Mouse (Mus musculus) embryonic facial prominence, embryonic 11.5 days (tissue): ENCODE measurements around the gene Btbd35f26. TPM values are rescaled to one million over a fixed set of nuclear protein-coding genes. Genes with fewer than 3 reads are reported as not detected.
"Not testable (repeated sequence)": the region's sequence is repeated elsewhere in the genome, so short reads cannot be mapped to it uniquely, and the experiment has no call there.

Source experiments
- ATAC-seq: fragments of 200-750 bp; cut with Nextera tagmentation; replicated peaks from 2 replicates; pipeline ENCODE4 v1.8.0; 2017; ENCODE audit warnings: low read depth; ENCODE audit not compliant: insufficient number of reproducible peaks, low FRiP score, low TSS enrichment
- DNase-seq: peaks from one replicate; pipeline ENCODE4 v3.0.0-alpha.2; 2015; ENCODE audit warnings: low spot score
- H3K27ac ChIP-seq: fragments of 300-500 bp; sonication (generic); replicated peaks from 2 replicates; pipeline ENCODE4 v1.5.1; 2014; ENCODE audit warnings: mild to moderate bottlenecking, low read depth, low read length, control low read depth
- H3K27me3 ChIP-seq: fragments of 300-500 bp; sonication (generic); 2 replicates; pipeline ENCODE4 v1.6.1; 2014; ENCODE audit warnings: mild to moderate bottlenecking, low read length, moderate library complexity, mixed read lengths; ENCODE audit not compliant: control insufficient read depth, insufficient read depth
- H3K36me3 ChIP-seq: fragments of 300-500 bp; sonication (generic); replicated peaks from 2 replicates; pipeline ENCODE4 v1.6.1; 2014; ENCODE audit warnings: low read depth, mild to moderate bottlenecking, low read length, moderate library complexity, mixed read lengths; ENCODE audit not compliant: control insufficient read depth, insufficient read depth
- H3K4me1 ChIP-seq: fragments of 300-500 bp; sonication (generic); 2 replicates; pipeline ENCODE4 v1.6.1; 2014; ENCODE audit warnings: low read length, mixed read lengths; ENCODE audit not compliant: control insufficient read depth, insufficient read depth
- H3K4me2 ChIP-seq: fragments of 300-500 bp; sonication (generic); 2 replicates; pipeline ENCODE4 v1.6.1; 2014; ENCODE audit warnings: low read depth, mild to moderate bottlenecking, control low read depth, low read length, moderate library complexity
- H3K4me3 ChIP-seq: fragments of 300-500 bp; sonication (generic); 2 replicates; pipeline ENCODE4 v1.5.1; 2014; ENCODE audit warnings: low read depth, low read length, control low read depth
- H3K9ac ChIP-seq: fragments of 300-500 bp; sonication (generic); replicated peaks from 2 replicates; pipeline ENCODE4 v1.6.1; 2014; ENCODE audit warnings: mild to moderate bottlenecking, control low read depth, low read length
- H3K9me3 ChIP-seq: fragments of 300-500 bp; sonication (generic); replicated peaks from 2 replicates; pipeline ENCODE4 v1.6.1; 2016; ENCODE audit warnings: mild to moderate bottlenecking, low read length, inconsistent platforms, mixed read lengths; ENCODE audit not compliant: control insufficient read depth
- WGBS: fragments of 180-500 bp; shearing (Covaris S2); extraction: QIAGEN DNeasy Blood & Tissue Kit; methylation state at CpG from one replicate; pipeline ENCODE4 v1.1.7; 2014; 5-methylcytosine and 5-hydroxymethylcytosine counted together
- polyA plus RNA-seq: library from polyadenylated mRNA; unstranded; fragments of >200 nt; fragmentation: Nextera tagmentation; extraction: Ambion mirVana; gene quantifications from 2 replicates; pipeline ENCODE4 v1.2.1, GENCODE M21; 2014

Gene Btbd35f26
- not detected in 2 replicates for polyA plus RNA-seq

- not testable (repeated sequence) for H3K27me3 ChIP-seq, DNase-seq, H3K4me1 ChIP-seq, H3K4me2 ChIP-seq, H3K27ac ChIP-seq, H3K4me3 ChIP-seq, H3K9ac ChIP-seq, ATAC-seq, H3K36me3 ChIP-seq, H3K9me3 ChIP-seq
- no CpG with 5 or more reads among the region's 4 CpGs for WGBS
Observed at GRCm38 (mm10) chrX:31336154-31336553, at the start of gene Btbd35f26. Gene Btbd35f26 (plus strand): TSS chrX:31336454.

GRCm38 (mm10) chrX:31341924-31342323 lies 5.7 kb downstream of the Btbd35f26 start:
- not testable (repeated sequence) for H3K4me2 ChIP-seq, H3K27me3 ChIP-seq, ATAC-seq, H3K9ac ChIP-seq, H3K27ac ChIP-seq, DNase-seq, H3K36me3 ChIP-seq, H3K4me1 ChIP-seq, H3K4me3 ChIP-seq, H3K9me3 ChIP-seq
- 96% methylated on average over 2 of the region's 4 CpGs for WGBS

- not testable (repeated sequence) for H3K4me3 ChIP-seq, H3K4me1 ChIP-seq, H3K36me3 ChIP-seq, H3K9me3 ChIP-seq, H3K4me2 ChIP-seq, H3K9ac ChIP-seq, ATAC-seq, H3K27me3 ChIP-seq, DNase-seq, H3K27ac ChIP-seq
- WGBS: no CpG with 5 or more reads among the region's 4 CpGs
Observed at GRCm38 (mm10) chrX:31383818-31384217, 47.6 kb downstream of the Btbd35f26 start, which contains the start of gene Btbd35f19. Gene Btbd35f19 (minus strand): TSS chrX:31383918.

Other genes starting within 250 kb of the Btbd35f26 start
- gene Btbd35f29, start 218.8 kb upstream of the Btbd35f26 start, polyA plus RNA-seq: not detected in 2 replicates
- gene Spin2f, start 82.6 kb upstream of the Btbd35f26 start, polyA plus RNA-seq: not detected in 2 replicates
- not detected in 2 replicates for gene Btbd35f19, start 47.5 kb downstream of the Btbd35f26 start, polyA plus RNA-seq
- gene Gm21883, start 237.8 kb downstream of the Btbd35f26 start, polyA plus RNA-seq: not detected in 2 replicates